Mouse (Mus musculus) forebrain, embryonic 14.5 days (tissue): ENCODE measurements around the gene Cd151. TPM values are rescaled to one million over a fixed set of nuclear protein-coding genes. Genes with fewer than 3 reads are reported as not detected.

Experiments
- ATAC-seq: fragments of 200-750 bp; cut with Nextera tagmentation; 2 replicates; pipeline ENCODE4 v1.8.0; 2017; ENCODE audit warnings: mild to moderate bottlenecking, moderate library complexity
- DNase-seq: peaks from one replicate; pipeline ENCODE4 v3.0.0-alpha.2; 2015; ENCODE audit warnings: low spot score
- H3K27ac ChIP-seq: fragments of 300-500 bp; sonication (generic); 2 replicates; pipeline ENCODE4 v1.5.1; 2014; ENCODE audit warnings: low read depth, mild to moderate bottlenecking, control low read depth, low read length, moderate library complexity
- H3K27me3 ChIP-seq: fragments of 300-500 bp; sonication (generic); replicated peaks from 2 replicates; pipeline ENCODE4 v1.6.1; 2014; ENCODE audit warnings: low read length, control low read depth, mixed read lengths; ENCODE audit not compliant: control insufficient read depth, insufficient read depth
- H3K36me3 ChIP-seq: fragments of 300-500 bp; sonication (generic); 2 replicates; pipeline ENCODE4 v1.6.1; 2014; ENCODE audit warnings: low read length, control low read depth; ENCODE audit not compliant: control insufficient read depth, insufficient read depth
- H3K4me1 ChIP-seq: fragments of 300-500 bp; sonication (generic); 2 replicates; pipeline ENCODE4 v1.6.1; 2014; ENCODE audit warnings: antibody characterized with exemption, low read length, control low read depth; ENCODE audit not compliant: control insufficient read depth, insufficient read depth
- H3K4me2 ChIP-seq: fragments of 300-500 bp; sonication (generic); 2 replicates; pipeline ENCODE4 v1.6.1; 2014; ENCODE audit warnings: mild to moderate bottlenecking, control low read depth, low read length
- H3K4me3 ChIP-seq: fragments of 300-500 bp; sonication (generic); 2 replicates; pipeline ENCODE4 v1.5.1; 2014; ENCODE audit warnings: low read depth, low read length, control low read depth
- H3K9ac ChIP-seq: fragments of 300-500 bp; sonication (generic); 2 replicates; pipeline ENCODE4 v1.6.1; 2014; ENCODE audit warnings: mild to moderate bottlenecking, low read length, control low read depth, moderate library complexity
- H3K9me3 ChIP-seq: fragments of 300-500 bp; sonication (generic); replicated peaks from 2 replicates; pipeline ENCODE4 v1.6.1; 2016; ENCODE audit warnings: low read length, control low read depth, mixed read lengths; ENCODE audit not compliant: control insufficient read depth
- WGBS: fragments of 180-500 bp; shearing (Covaris S2); extraction: QIAGEN DNeasy Blood & Tissue Kit; methylation state at CpG from one replicate; pipeline ENCODE4 v1.1.7; 2014; 5-methylcytosine and 5-hydroxymethylcytosine counted together
- polyA plus RNA-seq: library from polyadenylated mRNA; unstranded; fragments of >200 nt; fragmentation: Nextera tagmentation; extraction: Ambion mirVana; gene quantifications from 2 replicates; pipeline ENCODE4 v1.2.1, GENCODE M21; 2014

Gene Cd151
- polyA plus RNA-seq, 1 experiment from 2014 or later: 60.4 TPM

- Histone ChIP-seq H3K4me3 (no peak overlapping the region), H3K27ac (no peak overlapping the region), H3K4me1 (no peaks in the 10 kb centered on the region), H3K36me3 (0 out of 2 replicates have a peak, but pooled peaks cover 8% of the 10 kb centered on the region), H3K9ac (no peak overlapping the region), H3K27me3 (no peaks in the 10 kb centered on the region), H3K9me3 (no peaks in the 10 kb centered on the region), H3K4me2 (no peak overlapping the region)
- no peak for ATAC-seq
- no peak for DNase-seq
Measured at GRCm38 (mm10) chr7:141508160-141508559, 41.0 kb downstream of the Cd151 start.

DNA sequence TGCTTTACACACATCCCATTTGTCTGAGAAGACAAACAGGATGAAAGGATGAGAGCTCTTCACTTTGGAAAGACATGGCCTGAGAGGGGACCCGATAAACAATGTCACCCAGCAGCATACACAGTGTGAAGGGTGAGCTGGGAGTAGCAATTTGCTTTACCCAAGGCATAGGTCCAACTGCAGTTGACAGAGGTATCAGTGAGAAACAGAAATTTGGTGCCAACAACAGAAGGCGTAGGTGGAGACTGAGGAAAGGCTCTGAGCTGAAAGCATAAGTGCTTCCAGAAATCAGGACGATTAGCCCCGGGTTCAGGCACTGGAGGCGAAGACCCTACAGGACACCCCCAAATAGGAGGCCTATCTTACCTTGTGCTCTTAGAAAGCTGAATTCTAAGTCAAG lies 43.0 kb downstream of the Cd151 start:
- H3K27ac ChIP-seq: no peak overlapping the region
- peaks cover 13% of the 10 kb centered on the region for H3K36me3 ChIP-seq
- DNase-seq (no peak), ATAC-seq (no peak)
- H3K4me2 ChIP-seq: no peak overlapping the region
- no peak overlapping the region for H3K9ac ChIP-seq
- WGBS: 91% methylated on average over 5 of the region's 5 CpGs
- H3K9me3 ChIP-seq: no peaks in the 10 kb centered on the region
- no peak overlapping the region for H3K4me3 ChIP-seq
- no peaks in the 10 kb centered on the region for H3K4me1 ChIP-seq
- H3K27me3 ChIP-seq: no peaks in the 10 kb centered on the region

DNA sequence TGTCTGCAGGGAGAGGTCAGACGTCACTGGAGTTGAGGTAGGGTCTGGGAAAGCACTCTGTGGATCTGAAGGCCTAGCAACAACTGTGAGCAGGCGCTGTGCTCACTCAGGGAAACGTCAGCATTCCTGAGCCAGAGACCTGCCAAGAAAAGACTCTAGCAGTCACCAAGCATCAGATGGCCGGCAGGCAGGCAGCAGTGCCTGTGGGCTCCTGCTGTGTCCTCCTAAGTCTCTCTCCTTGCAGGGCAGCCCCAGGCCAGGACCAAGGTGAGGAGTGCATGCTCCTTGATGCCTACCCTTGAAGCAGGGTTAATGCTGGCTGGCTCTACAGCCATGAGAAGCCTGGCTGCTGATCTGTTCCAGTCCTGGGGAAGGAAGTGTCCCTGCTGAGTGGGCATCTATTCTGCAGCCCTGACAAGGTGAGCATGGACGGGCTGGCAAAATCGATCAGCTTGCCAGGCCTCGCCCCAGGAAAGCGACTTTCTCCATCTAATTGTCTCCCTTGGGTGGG lies 43.5 kb downstream of the Cd151 start:
- H3K9me3 ChIP-seq: no peaks in the 10 kb centered on the region
- ATAC-seq (no peak), DNase-seq (no peak)
- H3K27me3 ChIP-seq: no peaks in the 10 kb centered on the region
- H3K36me3 ChIP-seq: peaks cover 13% of the 10 kb centered on the region
- no peak overlapping the region for H3K27ac ChIP-seq
- no peak overlapping the region for H3K4me3 ChIP-seq
- H3K4me2 ChIP-seq: no peak overlapping the region
- WGBS: 71% methylated on average over 8 of the region's 8 CpGs
- no peaks in the 10 kb centered on the region for H3K4me1 ChIP-seq
- H3K9ac ChIP-seq: no peak overlapping the region

DNA sequence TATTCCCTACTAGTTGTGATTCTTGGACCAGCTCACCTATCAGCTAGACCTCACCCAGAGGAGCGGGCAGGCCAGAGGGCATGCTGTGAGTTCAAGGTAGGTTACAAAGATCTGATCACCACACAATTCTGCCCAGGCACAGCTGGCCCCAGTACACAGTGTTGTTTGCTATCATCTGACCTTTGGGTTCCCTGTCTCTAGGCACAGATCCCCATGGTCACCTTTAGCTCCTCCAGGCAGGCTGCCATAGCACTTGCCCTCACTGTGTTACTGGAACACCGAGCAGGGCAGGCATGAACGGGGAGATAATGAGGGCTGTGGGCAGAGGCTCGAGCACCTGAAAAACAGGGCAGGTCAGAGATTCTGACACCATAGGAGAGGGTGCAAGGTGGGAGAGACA lies 50.4 kb downstream of the Cd151 start:
- no peak overlapping the region for H3K4me2 ChIP-seq
- no peak overlapping the region for H3K9ac ChIP-seq
- no peaks in the 10 kb centered on the region for H3K9me3 ChIP-seq
- no peak overlapping the region for H3K27ac ChIP-seq
- no peak for ATAC-seq
- peaks cover 12% of the 10 kb centered on the region for H3K36me3 ChIP-seq
- H3K4me1 ChIP-seq: no peaks in the 10 kb centered on the region
- WGBS: 88% methylated on average over 4 of the region's 4 CpGs
- DNase-seq: no peak
- no peak overlapping the region for H3K4me3 ChIP-seq
- H3K27me3 ChIP-seq: no peaks in the 10 kb centered on the region

DNA sequence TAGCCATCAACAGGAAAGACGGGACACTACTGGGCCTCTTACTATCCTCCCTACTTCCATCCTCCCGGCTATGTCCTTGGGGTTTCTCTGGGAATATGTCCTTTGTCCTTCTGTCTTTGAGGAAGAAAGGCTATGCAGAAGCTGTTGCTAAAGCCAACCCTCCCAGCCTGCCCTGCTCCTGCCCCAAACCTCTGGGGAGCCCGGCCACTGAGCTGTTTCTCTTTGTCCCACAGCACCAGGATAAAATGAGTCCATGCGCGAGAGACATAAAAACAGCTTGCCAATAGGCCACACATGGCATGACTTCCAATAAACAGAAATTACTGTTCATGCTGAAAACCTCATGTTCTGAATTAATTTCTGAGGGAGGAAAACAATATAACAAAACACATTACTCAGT lies 51.1 kb downstream of the Cd151 start:
- DNase-seq (no peak), ATAC-seq (no peak)
- no peak overlapping the region for H3K27ac ChIP-seq
- no peak overlapping the region for H3K4me3 ChIP-seq
- H3K4me1 ChIP-seq: no peaks in the 10 kb centered on the region
- H3K4me2 ChIP-seq: no peak overlapping the region
- H3K9ac ChIP-seq: no peak overlapping the region
- no peaks in the 10 kb centered on the region for H3K9me3 ChIP-seq
- peaks cover 9% of the 10 kb centered on the region for H3K36me3 ChIP-seq
- H3K27me3 ChIP-seq: no peaks in the 10 kb centered on the region
- WGBS: 87% methylated on average over 5 of the region's 5 CpGs

DNA sequence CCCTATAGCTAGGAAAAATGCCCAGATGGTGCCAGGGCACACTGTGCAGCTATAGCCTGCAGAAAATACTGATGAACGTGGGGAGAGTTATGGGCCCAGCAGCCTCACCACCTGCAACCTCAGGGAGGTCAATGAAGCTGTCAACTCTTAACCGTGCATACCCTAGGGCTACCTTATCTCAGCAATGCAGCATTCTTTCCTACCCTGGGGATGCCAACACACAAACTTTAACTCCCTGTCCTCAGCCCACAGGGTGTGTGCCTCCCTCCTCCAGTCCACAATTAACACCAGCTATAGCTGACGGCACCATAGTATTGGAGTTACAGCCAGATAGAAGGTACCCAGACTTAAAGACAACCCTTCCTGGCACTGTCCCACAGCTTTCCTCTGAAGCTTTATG lies 51.7 kb downstream of the Cd151 start:
- H3K4me2 ChIP-seq: no peak overlapping the region
- H3K4me1 ChIP-seq: no peaks in the 10 kb centered on the region
- H3K27me3 ChIP-seq: no peaks in the 10 kb centered on the region
- H3K4me3 ChIP-seq: no peak overlapping the region
- no peak overlapping the region for H3K27ac ChIP-seq
- ATAC-seq: no peak
- DNase-seq: no peak
- no peaks in the 10 kb centered on the region for H3K9me3 ChIP-seq
- 82% methylated on average over 3 of the region's 3 CpGs for WGBS
- no peak overlapping the region for H3K9ac ChIP-seq
- peaks cover 9% of the 10 kb centered on the region for H3K36me3 ChIP-seq

GRCm38 (mm10) chr7:141519795-141520194 lies 52.6 kb downstream of the Cd151 start:
- no peaks in the 10 kb centered on the region for H3K4me1 ChIP-seq
- no peak for DNase-seq
- no peak overlapping the region for H3K9ac ChIP-seq
- H3K36me3 ChIP-seq: peaks cover 7% of the 10 kb centered on the region
- H3K27ac ChIP-seq: no peak overlapping the region
- no peaks in the 10 kb centered on the region for H3K9me3 ChIP-seq
- H3K27me3 ChIP-seq: no peaks in the 10 kb centered on the region
- H3K4me3 ChIP-seq: no peak overlapping the region
- WGBS: 89% methylated on average over 1 of the region's 1 CpGs
- H3K4me2 ChIP-seq: no peak overlapping the region
- no peak for ATAC-seq

Other genes with a start within 250 kb of the Cd151 start
- 64.2 and 78.8 TPM in 2 replicates for gene Phrf1, start 238.6 kb upstream of the Cd151 start, polyA plus RNA-seq
- gene Irf7, start 200.9 kb upstream of the Cd151 start, polyA plus RNA-seq: 0.97 and 1.0 TPM in 2 replicates
- not detected in 2 replicates for gene Cdhr5, start 190.6 kb upstream of the Cd151 start, polyA plus RNA-seq
- gene Sct, start 188.3 kb upstream of the Cd151 start, polyA plus RNA-seq: 1.5 and 2.6 TPM in 2 replicates
- 0.37 and 0.68 TPM in 2 replicates for gene Drd4, start 175.4 kb upstream of the Cd151 start, polyA plus RNA-seq
- 118 and 143 TPM in 2 replicates for gene Deaf1, start 139.7 kb upstream of the Cd151 start, polyA plus RNA-seq
- 39.1 and 41.0 TPM in 2 replicates for gene Tmem80, start 139.7 kb upstream of the Cd151 start, polyA plus RNA-seq
- gene Eps8l2, start 128.5 kb upstream of the Cd151 start, polyA plus RNA-seq: 0.25 and 0.67 TPM in 2 replicates
- gene Taldo1, start 75.2 kb upstream of the Cd151 start, polyA plus RNA-seq: 418 and 419 TPM in 2 replicates
- 41.7 and 43.4 TPM in 2 replicates for gene Gatd1, start 53.3 kb upstream of the Cd151 start, polyA plus RNA-seq
- 21.3 and 25.1 TPM in 2 replicates for gene Cend1, start 37.9 kb upstream of the Cd151 start, polyA plus RNA-seq
- 56.0 and 81.6 TPM in 2 replicates for gene Slc25a22, start 29.5 kb upstream of the Cd151 start, polyA plus RNA-seq
- 5.4 and 5.6 TPM in 2 replicates for gene Pidd1, start 23.4 kb upstream of the Cd151 start, polyA plus RNA-seq
- 740 and 845 TPM in 2 replicates for gene Rplp2, start 20.0 kb upstream of the Cd151 start, polyA plus RNA-seq
- 16.3 and 20.5 TPM in 2 replicates for gene Pnpla2, start 12.2 kb upstream of the Cd151 start, polyA plus RNA-seq
- 3.0 and 4.3 TPM in 2 replicates for gene Cracr2b, start 6.3 kb upstream of the Cd151 start, polyA plus RNA-seq
- 72.2 and 79.3 TPM in 2 replicates for gene Polr2l, start 7.7 kb downstream of the Cd151 start, polyA plus RNA-seq
- 29.9 and 30.9 TPM in 2 replicates for gene Tspan4, start 7.8 kb downstream of the Cd151 start, polyA plus RNA-seq
- 32.7 and 37.1 TPM in 2 replicates for gene Chid1, start 72.5 kb downstream of the Cd151 start, polyA plus RNA-seq
- gene Ap2a2, start 94.8 kb downstream of the Cd151 start, polyA plus RNA-seq: 72.4 and 83.6 TPM in 2 replicates
- 0.09 and 0.16 TPM in 2 replicates for gene Muc6, start 187.9 kb downstream of the Cd151 start, polyA plus RNA-seq
- not detected in 2 replicates for gene Muc2, start 222.9 kb downstream of the Cd151 start, polyA plus RNA-seq